Mouse (Mus musculus) cerebellum, adult 9-10 months (tissue): ENCODE measurements around the gene Uso1.

Experiments used
- DNase-seq: peaks from one replicate; pipeline ENCODE4 v3.0.0; 2022

The Uso1 gene

GRCm38 (mm10) chr5:92137239-92138046, at the start of gene Uso1:
TSS of gene Uso1 (plus strand) at chr5:92137938.
- peak; percentile 99 for DNase-seq

DNA sequence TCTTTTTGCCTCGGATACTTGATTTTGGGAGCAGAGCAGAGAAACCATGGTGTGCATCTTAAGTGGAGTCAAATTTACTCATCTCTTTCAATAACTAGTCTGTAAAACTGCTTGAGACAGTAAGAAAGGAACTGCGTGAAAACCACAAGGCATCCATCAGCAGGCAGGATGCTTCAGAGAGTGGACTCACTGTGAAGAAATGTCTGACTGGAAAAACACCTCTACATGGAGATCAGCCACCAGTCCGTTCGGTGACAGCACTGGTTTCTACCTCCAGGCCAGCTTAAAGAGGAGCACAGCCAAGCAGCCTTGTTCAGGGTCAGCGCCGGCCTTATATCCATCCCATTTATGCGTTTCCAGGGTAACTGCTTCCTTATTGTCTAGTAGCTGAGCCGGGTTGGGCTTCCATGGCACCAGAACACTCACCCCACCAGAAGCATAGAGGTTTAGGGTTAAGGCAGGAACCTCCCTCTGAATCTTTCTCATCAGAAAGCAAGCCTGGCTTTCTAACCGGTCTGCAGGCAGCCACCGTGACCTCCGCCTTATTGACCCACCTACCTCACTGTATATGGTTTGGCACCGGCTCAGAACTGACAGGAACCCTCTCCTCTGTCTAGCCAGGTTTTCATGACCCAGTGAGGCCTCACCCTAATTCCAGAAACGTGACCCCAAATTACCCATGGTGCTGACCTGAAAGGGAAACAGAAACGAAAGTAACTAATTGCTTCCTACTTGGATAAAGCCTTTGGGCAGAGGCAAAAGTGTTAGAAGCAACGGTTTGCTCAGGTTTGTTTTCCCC, 44.3 kb upstream of the Uso1 start:
- no peak for DNase-seq

GRCm38 (mm10) chr5:92094062-92094415, 43.7 kb upstream of the Uso1 start:
- no peak for DNase-seq

GRCm38 (mm10) chr5:92096786-92097185, 41.0 kb upstream of the Uso1 start:
- no peak for DNase-seq

DNA sequence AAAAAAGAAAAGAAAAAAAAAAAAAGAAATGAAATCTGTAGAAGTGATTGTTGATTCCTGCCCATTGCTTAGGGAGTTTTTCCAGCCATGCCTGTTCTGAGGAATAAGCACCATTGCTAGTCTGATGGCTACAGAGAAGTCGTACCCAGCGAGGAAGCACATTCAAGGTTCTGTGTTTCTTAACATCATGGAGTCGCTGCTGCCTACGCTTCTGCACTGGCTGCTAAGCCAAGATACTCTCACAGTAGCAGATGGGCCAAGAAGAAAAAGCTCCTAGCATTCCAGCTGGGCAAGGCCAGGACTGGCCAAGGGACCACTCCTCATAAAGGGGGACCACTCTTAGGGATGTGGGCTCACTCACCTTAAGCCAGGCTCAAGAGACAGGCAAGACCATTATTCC, 40.0 kb upstream of the Uso1 start:
- DNase-seq, result no peak

GRCm38 (mm10) chr5:92098351-92099109, 39.2 kb upstream of the Uso1 start:
- no peak for DNase-seq

GRCm38 (mm10) chr5:92101601-92102000, 36.1 kb upstream of the Uso1 start:
- no peak for DNase-seq

DNA sequence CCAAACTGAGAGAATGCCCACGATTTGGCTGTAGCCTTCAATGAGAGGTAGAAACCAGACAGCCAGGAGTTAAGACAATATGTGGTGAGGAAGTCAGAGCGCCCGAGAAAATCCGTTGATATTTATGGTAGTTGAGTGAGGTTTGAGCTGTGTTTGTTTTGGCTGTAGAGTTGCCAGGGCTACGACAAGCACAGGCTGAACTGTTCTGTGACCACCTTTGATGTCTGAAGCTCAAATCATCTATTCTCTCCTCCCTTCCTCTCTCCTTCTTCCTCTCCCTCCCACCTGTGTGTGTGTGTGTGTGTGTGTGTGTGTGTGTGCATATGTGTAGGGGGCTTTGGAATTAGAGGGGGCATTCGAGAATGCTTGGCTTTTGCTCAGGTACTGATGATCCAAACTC, 34.7 kb upstream of the Uso1 start:
- DNase-seq, result no peak

GRCm38 (mm10) chr5:92103816-92104415, 33.8 kb upstream of the Uso1 start:
- no peak for DNase-seq

- peak; percentile 60 for DNase-seq
Measured at GRCm38 (mm10) chr5:92106327-92107125, 31.2 kb upstream of the Uso1 start.

DNA sequence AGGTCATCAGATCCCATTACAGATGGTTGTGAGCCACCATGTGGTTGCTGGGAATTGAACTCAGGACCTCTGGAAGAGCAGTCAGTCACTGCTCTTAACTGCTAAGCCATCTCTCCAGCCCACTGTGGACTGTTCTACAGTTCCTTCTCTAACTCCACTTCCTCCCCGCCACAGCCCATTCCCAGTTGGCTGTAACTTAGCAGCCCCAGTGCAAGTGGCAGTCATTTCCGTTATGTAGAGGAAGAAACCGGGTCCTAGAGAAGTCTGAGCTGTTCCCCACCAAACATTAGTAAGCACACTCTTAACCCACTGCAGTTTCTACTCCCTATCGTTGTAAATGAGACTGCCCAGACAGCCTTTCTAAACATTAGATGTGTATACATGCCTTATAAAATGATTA, 30.5 kb upstream of the Uso1 start:
- DNase-seq, result no peak

DNA sequence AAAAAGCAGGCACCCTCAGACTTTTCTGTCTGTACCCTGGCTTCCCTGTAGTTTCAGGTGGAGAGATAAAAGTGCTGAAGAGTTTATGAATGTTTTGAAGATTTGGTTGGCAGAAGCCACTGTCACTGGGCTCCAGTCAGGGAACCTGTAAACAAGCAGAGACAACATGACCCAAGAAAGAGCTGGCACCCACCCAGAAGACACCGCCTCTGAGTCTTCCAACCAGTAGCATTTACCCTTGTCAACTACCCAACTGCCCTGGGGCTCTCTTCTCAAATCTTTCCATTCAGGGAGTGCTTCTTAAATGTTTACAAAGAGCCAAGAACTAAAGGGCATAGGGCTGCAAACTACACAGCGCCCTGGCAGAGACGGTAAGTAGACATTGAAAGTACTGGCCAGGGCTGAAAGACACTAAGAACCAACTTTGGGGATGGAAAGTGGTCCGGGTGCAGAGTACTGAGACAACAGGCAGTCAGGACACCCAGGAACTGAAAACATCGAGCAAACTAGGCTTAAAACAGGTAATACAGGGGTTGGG, 26.9 kb upstream of the Uso1 start:
- DNase-seq, result no peak

GRCm38 (mm10) chr5:92112175-92112574, 25.6 kb upstream of the Uso1 start:
- DNase-seq, result no peak

GRCm38 (mm10) chr5:92112585-92112984, 25.2 kb upstream of the Uso1 start:
- DNase-seq, result no peak

DNA sequence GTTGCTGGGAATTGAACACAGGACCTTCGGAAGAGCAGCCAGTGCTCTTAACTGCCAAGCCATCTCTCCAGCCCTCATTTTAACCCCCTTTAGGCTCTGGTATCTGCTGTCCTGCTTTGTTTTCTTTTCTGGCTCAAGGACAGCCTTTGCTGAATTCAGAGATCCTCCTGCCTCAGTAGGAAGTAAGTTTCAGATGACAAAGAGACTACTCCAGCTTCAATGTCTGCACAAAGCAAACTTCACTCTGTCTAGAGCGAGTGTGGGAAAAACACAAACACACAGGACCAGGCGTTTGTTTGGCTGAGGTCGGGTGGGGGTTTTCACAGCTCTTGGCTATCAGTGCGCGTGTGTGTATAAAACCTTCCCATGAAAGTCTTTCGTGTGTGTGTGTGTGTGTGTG, 24.3 kb upstream of the Uso1 start:
- DNase-seq, result no peak

DNA sequence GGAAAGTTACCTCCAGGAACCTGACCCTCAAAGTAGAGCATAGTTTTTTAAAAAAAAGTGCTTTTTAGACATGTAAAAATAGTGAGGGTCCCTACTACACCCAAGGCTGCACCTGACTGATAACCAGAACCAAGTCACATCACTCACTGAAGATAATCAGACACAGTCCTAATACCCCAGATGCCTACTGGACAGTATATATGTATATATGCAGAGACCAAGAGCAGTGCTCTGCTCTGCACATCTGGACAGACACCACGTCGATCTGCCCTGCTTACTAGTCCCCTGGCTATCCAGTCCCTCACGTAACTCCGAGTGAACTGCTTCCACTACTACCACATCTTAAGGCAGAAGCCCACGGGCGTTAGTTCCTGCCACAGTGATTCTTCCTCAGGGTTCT, 23.5 kb upstream of the Uso1 start:
- DNase-seq, result no peak

DNA sequence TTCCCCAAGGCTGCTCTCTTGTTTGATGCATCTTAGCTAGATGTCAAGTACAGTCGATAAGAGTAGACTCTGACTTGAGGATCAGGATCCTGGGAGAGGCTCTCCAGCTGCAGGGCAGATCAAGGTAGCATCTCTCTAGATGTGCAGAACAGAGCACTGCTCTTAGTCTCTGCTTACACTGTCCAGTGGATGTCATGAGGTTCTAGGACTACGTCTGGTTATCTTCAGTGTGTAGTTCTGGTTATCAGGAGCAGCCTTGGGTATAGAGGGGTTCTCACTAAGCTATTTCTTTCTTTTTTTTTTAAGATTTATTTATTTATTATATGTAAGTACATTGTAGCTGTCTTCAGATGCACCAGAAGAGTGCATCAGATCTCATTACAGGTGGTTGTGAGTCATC, 22.8 kb upstream of the Uso1 start:
- DNase-seq, result no peak

GRCm38 (mm10) chr5:92117823-92118403, 19.8 kb upstream of the Uso1 start:
- peak; percentile 77 for DNase-seq

- no peak for DNase-seq
Measured at GRCm38 (mm10) chr5:92121636-92122035, 16.1 kb upstream of the Uso1 start.

DNA sequence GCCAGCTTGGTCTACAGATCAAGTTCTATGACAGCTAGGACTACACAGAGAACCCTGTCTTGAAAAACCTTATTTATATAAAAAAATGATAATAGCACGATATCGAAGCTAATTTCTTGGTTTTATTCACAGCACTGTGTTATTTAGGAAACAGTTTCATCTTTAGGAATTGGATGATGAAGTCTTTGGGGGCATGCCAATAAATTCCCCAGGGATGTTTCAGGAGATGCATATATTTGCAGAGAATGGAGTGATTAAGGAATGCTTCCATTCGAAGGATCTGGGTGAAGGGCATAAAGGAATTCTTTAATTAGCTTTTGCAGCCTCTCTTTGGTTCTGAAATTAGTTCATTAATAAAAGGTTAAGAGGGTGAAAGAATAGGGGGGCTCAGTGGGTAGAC, 12.3 kb upstream of the Uso1 start:
- no peak for DNase-seq

DNA sequence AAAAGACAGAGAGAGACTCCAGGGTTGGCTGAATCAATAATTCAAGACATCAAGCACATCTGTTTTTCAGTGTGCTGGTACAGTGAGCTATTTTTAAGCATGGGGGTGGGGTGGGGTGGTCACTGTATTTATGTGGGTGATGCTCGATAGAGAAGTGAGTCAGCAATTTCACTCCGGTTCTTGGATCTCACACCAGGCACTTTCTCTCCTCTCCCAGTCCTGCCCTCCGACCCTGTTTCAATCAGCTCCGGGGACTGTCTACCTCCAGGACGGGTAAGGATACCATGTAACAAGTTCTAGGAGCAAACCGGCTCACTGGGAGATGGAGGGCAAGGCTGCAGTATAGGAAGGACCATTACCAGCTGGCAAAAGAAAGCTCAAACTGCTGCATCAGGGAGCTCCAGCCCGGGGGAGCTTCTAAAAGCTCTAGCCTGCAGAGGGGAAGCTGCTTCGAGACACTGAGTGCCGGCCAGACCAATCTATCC, 10.6 kb upstream of the Uso1 start:
- DNase-seq, result no peak

GRCm38 (mm10) chr5:92127751-92128150, 10.0 kb upstream of the Uso1 start:
- DNase-seq, result no peak
